Mouse (Mus musculus) liver, embryonic 11.5 days (tissue): Measurements from ENCODE around the gene Gdpgp1. TPM values are rescaled to one million over a fixed set of nuclear protein-coding genes. Genes with fewer than 3 reads are reported as not detected.
A peak's percentile ranks its signal among the peaks of the same experiment; 100 is the strongest.

ENCODE experiments used
- ATAC-seq: fragments of 200-750 bp; cut with Nextera tagmentation; replicated peaks from 2 replicates; pipeline ENCODE4 v1.8.0; 2017; ENCODE audit warnings: moderate number of reproducible peaks, mild to moderate bottlenecking, moderate TSS enrichment, moderate library complexity; ENCODE audit not compliant: low FRiP score
- DNase-seq: peaks from one replicate; pipeline ENCODE4 v3.0.0-alpha.2; 2017; ENCODE audit warnings: low spot score
- H3K27ac ChIP-seq: fragments of 300-500 bp; sonication (generic); 2 replicates; pipeline ENCODE4 v1.5.1; 2014; ENCODE audit warnings: mild to moderate bottlenecking, low read depth, low read length, control low read depth
- H3K27me3 ChIP-seq: fragments of 300-500 bp; sonication (generic); replicated peaks from 2 replicates; pipeline ENCODE4 v1.6.1; 2014; ENCODE audit warnings: low read length, mixed read lengths; ENCODE audit not compliant: control insufficient read depth, insufficient read depth
- H3K36me3 ChIP-seq: fragments of 300-500 bp; sonication (generic); 2 replicates; pipeline ENCODE4 v1.6.1; 2014; ENCODE audit warnings: mild to moderate bottlenecking, low read length, moderate library complexity, mixed read lengths; ENCODE audit not compliant: control insufficient read depth, insufficient read depth
- H3K4me1 ChIP-seq: fragments of 300-500 bp; sonication (generic); replicated peaks from 2 replicates; pipeline ENCODE4 v1.6.1; 2014; ENCODE audit warnings: low read length, mixed read lengths; ENCODE audit not compliant: control insufficient read depth, insufficient read depth
- H3K4me2 ChIP-seq: fragments of 300-500 bp; sonication (generic); 2 replicates; pipeline ENCODE4 v1.6.1; 2014; ENCODE audit warnings: mild to moderate bottlenecking, control low read depth, moderate library complexity
- H3K4me3 ChIP-seq: fragments of 300-500 bp; sonication (generic); 2 replicates; pipeline ENCODE4 v1.5.1; 2014; ENCODE audit warnings: low read depth, low read length, control low read depth
- H3K9ac ChIP-seq: fragments of 300-500 bp; sonication (generic); 2 replicates; pipeline ENCODE4 v1.6.1; 2014; ENCODE audit warnings: low read depth, low read length, control low read depth
- H3K9me3 ChIP-seq: fragments of 300-500 bp; sonication (generic); 2 replicates; pipeline ENCODE4 v1.6.1; 2016; ENCODE audit warnings: low read length, inconsistent platforms, mixed read lengths; ENCODE audit not compliant: control insufficient read depth
- WGBS: fragments of 180-500 bp; shearing (Covaris S2); extraction: QIAGEN DNeasy Blood & Tissue Kit; methylation state at CpG from one replicate; pipeline ENCODE4 v1.1.7; 2014; 5-methylcytosine and 5-hydroxymethylcytosine counted together
- polyA plus RNA-seq: library from polyadenylated mRNA; unstranded; fragments of >200 nt; fragmentation: Nextera tagmentation; extraction: Ambion mirVana; gene quantifications from 2 replicates; pipeline ENCODE4 v1.2.1, GENCODE M21; 2014

Gdpgp1 gene
- polyA plus RNA-seq, 1 experiment from 2014 or later = 7.4 TPM

DNA sequence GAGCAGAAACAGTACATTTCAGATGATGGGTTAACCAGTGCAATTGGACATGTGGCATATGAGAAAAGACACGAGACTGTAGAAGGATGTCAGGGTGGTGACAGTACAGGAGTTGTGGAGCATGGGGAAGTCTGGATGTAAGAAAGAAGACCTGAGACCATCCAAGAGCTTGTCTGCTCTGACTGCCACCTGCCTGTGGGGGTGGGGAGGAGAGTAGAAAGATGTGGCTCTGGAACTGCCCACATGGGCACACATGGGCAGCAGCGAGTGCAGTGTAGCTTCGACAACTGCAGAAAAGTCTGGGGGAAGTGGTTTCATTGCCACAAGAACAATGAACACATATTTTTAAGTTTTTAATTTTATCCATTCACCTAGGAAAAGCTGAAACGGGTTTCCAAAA, 35.3 kb upstream of the Gdpgp1 start:
- peak overlapping the region; percentile 94 for H3K4me3 ChIP-seq
- H3K4me1 ChIP-seq = peaks cover 57% of the 10 kb centered on the region
- peak overlapping the region; percentile 96 for H3K9ac ChIP-seq
- H3K9me3 ChIP-seq = no peaks in the 10 kb centered on the region
- H3K27me3 ChIP-seq = no peaks in the 10 kb centered on the region
- 20% methylated on average over 4 of the region's 4 CpGs for WGBS
- no peak for DNase-seq
- ATAC-seq = no peak
- H3K27ac ChIP-seq = peak overlapping the region; percentile 93
- peaks cover 6% of the 10 kb centered on the region; the same call in 1 of the 2 replicates for H3K36me3 ChIP-seq
- H3K4me2 ChIP-seq = peak overlapping the region; percentile 95

DNA sequence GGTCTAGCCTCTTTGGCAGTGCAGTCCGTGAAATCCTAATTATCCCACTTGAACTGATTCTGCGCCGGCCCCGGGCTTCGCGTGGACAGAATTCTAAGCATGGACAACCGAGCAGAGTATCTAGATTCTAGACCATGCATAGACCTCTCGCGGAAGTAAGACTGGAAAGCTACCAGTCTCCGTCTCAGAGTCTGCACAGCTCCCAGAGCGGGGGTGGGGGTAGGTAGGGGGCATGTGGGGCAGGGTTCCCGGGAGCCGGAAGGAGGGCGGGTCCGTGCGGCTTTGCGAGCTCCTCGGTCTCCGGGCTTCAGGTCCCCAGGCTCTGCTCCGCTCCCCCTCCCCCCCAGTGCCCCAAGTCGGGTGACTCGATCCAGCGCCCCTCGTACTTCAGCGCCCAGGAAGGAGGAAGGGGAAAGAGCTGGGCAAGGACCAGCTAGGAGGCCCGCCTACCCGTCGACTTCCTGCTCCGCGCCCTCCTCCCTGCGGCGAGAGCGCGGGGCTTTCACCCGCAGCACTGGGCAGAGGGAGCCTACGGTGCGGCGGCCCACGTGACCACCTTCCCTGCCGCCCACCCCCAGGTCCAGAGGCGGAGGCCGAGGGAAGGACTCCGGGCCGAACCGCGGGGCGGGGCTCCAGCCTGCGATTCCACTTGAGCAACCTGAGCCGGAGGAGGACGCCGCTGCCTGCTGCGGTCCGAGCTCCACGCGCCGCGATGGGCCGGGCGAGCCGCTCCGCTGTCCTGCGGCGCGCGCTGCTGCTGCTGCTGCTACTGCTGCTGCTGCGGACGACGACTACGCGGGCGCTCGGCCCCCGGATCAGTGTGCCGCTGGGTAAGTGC, 34.5 kb upstream of the Gdpgp1 start:
- peak overlapping the region; percentile 96 for H3K9ac ChIP-seq
- under 1% methylated on average over 61 of the region's 74 CpGs for WGBS
- H3K4me2 ChIP-seq = peak overlapping the region; percentile 95
- ATAC-seq (peak; percentile 74), DNase-seq (peak; percentile 87)
- H3K9me3 ChIP-seq = no peaks in the 10 kb centered on the region
- H3K4me3 ChIP-seq = peak overlapping the region; percentile 94
- H3K27ac ChIP-seq = peak overlapping the region; percentile 93
- H3K36me3 ChIP-seq = peaks cover 9% of the 10 kb centered on the region; the same call in 1 of the 2 replicates
- no peaks in the 10 kb centered on the region for H3K27me3 ChIP-seq
- peaks cover 59% of the 10 kb centered on the region for H3K4me1 ChIP-seq

GRCm38 (mm10) chr7:80198863-80199262, 33.8 kb upstream of the Gdpgp1 start:
- Histone ChIP-seq H3K9me3 (no peaks in the 10 kb centered on the region), H3K4me3 (peak overlapping the region; percentile 94), H3K27me3 (no peaks in the 10 kb centered on the region), H3K9ac (peak overlapping the region; percentile 96), H3K36me3 (peaks cover 9% of the 10 kb centered on the region; the same call in 1 of the 2 replicates), H3K4me1 (peaks cover 66% of the 10 kb centered on the region), H3K27ac (peak overlapping the region; percentile 93), H3K4me2 (peak overlapping the region; percentile 95)
- under 1% methylated on average over 11 of the region's 11 CpGs for WGBS
- peak; percentile 69 for DNase-seq
- ATAC-seq = no peak; the same call in 1 of the 2 replicates

- Histone ChIP-seq H3K4me1 (peaks cover 69% of the 10 kb centered on the region), H3K4me3 (peak overlapping the region; percentile 94), H3K36me3 (peaks cover 9% of the 10 kb centered on the region; the same call in 1 of the 2 replicates), H3K27me3 (no peaks in the 10 kb centered on the region), H3K9ac (peak overlapping the region; percentile 96), H3K27ac (peak overlapping the region; percentile 93; the same call in 1 of the 2 replicates), H3K9me3 (no peaks in the 10 kb centered on the region), H3K4me2 (peak overlapping the region; percentile 95)
- DNase-seq (no peak), ATAC-seq (no peak)
- WGBS = 30% methylated on average over 6 of the region's 6 CpGs
Observed at GRCm38 (mm10) chr7:80199286-80199685, 33.4 kb upstream of the Gdpgp1 start.

DNA sequence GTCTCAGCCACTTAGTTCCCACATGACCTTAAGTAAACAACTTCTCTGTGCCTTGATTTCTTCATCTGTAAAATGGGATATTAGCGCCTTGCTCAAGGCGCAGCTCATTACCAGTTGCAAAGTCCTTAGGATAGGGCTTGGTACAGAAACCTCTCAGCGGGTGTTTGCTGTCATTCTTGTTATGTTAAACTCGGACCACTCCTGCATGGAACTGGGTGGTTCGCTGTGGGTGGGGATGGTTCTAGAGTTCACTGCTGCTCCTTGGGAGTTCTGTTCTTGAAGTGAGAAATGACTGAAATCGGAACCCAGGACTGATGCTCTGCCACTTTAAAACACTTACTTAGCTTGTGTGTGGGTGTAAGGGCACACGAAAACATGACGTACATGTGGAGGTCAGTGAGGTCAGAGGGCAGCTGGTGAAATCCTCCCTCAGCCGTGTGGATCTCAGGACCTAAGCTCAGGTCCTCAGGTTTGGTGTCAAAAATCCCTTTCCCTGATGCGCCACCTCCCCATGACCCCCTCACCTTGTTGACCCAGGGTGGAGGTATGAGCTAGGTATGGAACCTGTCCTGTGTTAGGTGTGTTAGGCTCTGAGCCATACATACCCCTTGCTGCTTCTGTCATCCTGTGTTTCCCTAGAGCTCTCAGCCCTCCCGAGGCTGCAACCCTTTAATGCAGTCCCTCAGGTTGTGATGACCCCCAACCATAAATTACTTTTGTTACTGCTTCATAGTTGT, 32.6 kb upstream of the Gdpgp1 start:
- peak overlapping the region; percentile 96 for H3K9ac ChIP-seq
- H3K27ac ChIP-seq = no peak overlapping the region
- H3K4me2 ChIP-seq = peak overlapping the region; percentile 95
- DNase-seq (no peak), ATAC-seq (no peak)
- peak overlapping the region; percentile 94 for H3K4me3 ChIP-seq
- peaks cover 70% of the 10 kb centered on the region for H3K4me1 ChIP-seq
- WGBS = 77% methylated on average over 11 of the region's 11 CpGs
- H3K27me3 ChIP-seq = no peaks in the 10 kb centered on the region
- peaks cover 9% of the 10 kb centered on the region; the same call in 1 of the 2 replicates for H3K36me3 ChIP-seq
- no peaks in the 10 kb centered on the region for H3K9me3 ChIP-seq

DNA sequence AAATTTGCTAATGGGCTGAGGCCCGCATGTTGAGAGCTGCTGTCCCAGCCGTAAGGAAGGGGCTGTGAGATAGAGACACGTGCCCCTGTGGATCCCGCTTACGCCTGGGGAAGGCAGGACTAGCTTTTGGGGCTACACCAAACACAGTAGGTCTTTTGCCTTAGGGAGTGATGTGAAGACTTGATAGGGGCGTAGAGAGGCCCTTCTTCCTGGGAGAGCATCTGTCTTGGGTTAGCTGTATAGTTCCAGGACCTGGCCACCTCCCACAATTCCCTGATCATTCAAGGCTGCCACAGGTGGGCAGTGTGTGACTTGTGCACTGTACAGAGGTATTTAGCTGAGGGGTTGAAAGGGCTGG, 32.1 kb upstream of the Gdpgp1 start:
- Histone ChIP-seq H3K36me3 (peaks cover 9% of the 10 kb centered on the region; the same call in 1 of the 2 replicates), H3K4me2 (peak overlapping the region; percentile 95), H3K27me3 (no peaks in the 10 kb centered on the region), H3K9ac (peak overlapping the region; percentile 50), H3K9me3 (no peaks in the 10 kb centered on the region), H3K27ac (no peak overlapping the region), H3K4me3 (peak overlapping the region; percentile 94; the same call in 1 of the 2 replicates), H3K4me1 (peaks cover 71% of the 10 kb centered on the region)
- no peak for ATAC-seq
- no peak for DNase-seq
- WGBS = 77% methylated on average over 6 of the region's 6 CpGs

GRCm38 (mm10) chr7:80200963-80201539, 31.6 kb upstream of the Gdpgp1 start:
- H3K27ac ChIP-seq = no peak overlapping the region
- no peak overlapping the region for H3K9ac ChIP-seq
- no peaks in the 10 kb centered on the region for H3K9me3 ChIP-seq
- WGBS = 79% methylated on average over 5 of the region's 5 CpGs
- H3K4me1 ChIP-seq = peaks cover 74% of the 10 kb centered on the region
- no peak for ATAC-seq
- no peaks in the 10 kb centered on the region for H3K27me3 ChIP-seq
- DNase-seq = no peak
- peak overlapping the region; percentile 95; the same call in 1 of the 2 replicates for H3K4me2 ChIP-seq
- peaks cover 9% of the 10 kb centered on the region; the same call in 1 of the 2 replicates for H3K36me3 ChIP-seq
- H3K4me3 ChIP-seq = 0 out of 2 replicates have a peak overlapping the region, but pooled peaks have one; percentile 94

GRCm38 (mm10) chr7:80201888-80202540, 30.7 kb upstream of the Gdpgp1 start:
- H3K4me1 ChIP-seq = peaks cover 80% of the 10 kb centered on the region
- no peaks in the 10 kb centered on the region for H3K27me3 ChIP-seq
- H3K9ac ChIP-seq = no peak overlapping the region
- H3K27ac ChIP-seq = no peak overlapping the region
- ATAC-seq (no peak), DNase-seq (no peak)
- WGBS = 88% methylated on average over 15 of the region's 15 CpGs
- H3K9me3 ChIP-seq = no peaks in the 10 kb centered on the region
- H3K4me2 ChIP-seq = peak overlapping the region; percentile 57; the same call in 1 of the 2 replicates
- peaks cover 9% of the 10 kb centered on the region; the same call in 1 of the 2 replicates for H3K36me3 ChIP-seq
- H3K4me3 ChIP-seq = no peak overlapping the region
